Mouse (Mus musculus): ENCODE measurements at regions not wholly inside any gene's neighbourhood (a gene's known extent, or its start where the extent isn't known, plus 50 kb on each side); places are given as distances from the start of the nearest gene placed in this dataset.
A peak's percentile ranks its signal among the peaks of the same experiment; 100 is the strongest.

- Histone ChIP-seq H3K9ac (ENCODE audit: low read depth, low read length) (no peak overlapping the region), H3K36me3 (ENCODE audit: control insufficient read depth, insufficient read depth, low read length) (no peaks in the 10 kb centered on the region), H3K27me3 (ENCODE audit: control insufficient read depth, insufficient read depth, low read length) (no peaks in the 10 kb centered on the region; the same call in 1 of the 2 replicates), H3K9me3 (ENCODE audit: control insufficient read depth, low read length) (no peaks in the 10 kb centered on the region), H3K4me3 (ENCODE audit: low read depth, low read length) (no peak overlapping the region), H3K4me1 (replicated peaks; ENCODE audit: control insufficient read depth, insufficient read depth, low read length) (no peaks in the 10 kb centered on the region), H3K4me2 (replicated peaks; ENCODE audit: low read depth, low read length) (no peak overlapping the region), H3K27ac (ENCODE audit: low read depth, low read length) (no peak overlapping the region)
- ATAC-seq (ENCODE audit: low FRiP score) (no peak), DNase-seq (ENCODE audit: low spot score) (no peak)
These were observed 584.3 kb upstream of the Lcorl start for GRCm38 (mm10) chr5:46441716-46442115.

GRCm38 (mm10) chr5:46431644-46432367, 574.4 kb upstream of the Lcorl start:
- DNase-seq (ENCODE audit: low spot score) (no peak), ATAC-seq (ENCODE audit: low FRiP score) (peak; percentile 49)
- Histone ChIP-seq H3K4me2 (replicated peaks; ENCODE audit: low read depth, low read length) (no peak overlapping the region), H3K9ac (ENCODE audit: low read depth, low read length) (no peak overlapping the region), H3K36me3 (ENCODE audit: control insufficient read depth, insufficient read depth, low read length) (no peaks in the 10 kb centered on the region), H3K4me1 (replicated peaks; ENCODE audit: control insufficient read depth, insufficient read depth, low read length) (no peaks in the 10 kb centered on the region), H3K4me3 (ENCODE audit: low read depth, low read length) (no peak overlapping the region), H3K9me3 (ENCODE audit: control insufficient read depth, low read length) (no peaks in the 10 kb centered on the region), H3K27me3 (ENCODE audit: control insufficient read depth, insufficient read depth, low read length) (no peaks in the 10 kb centered on the region), H3K27ac (ENCODE audit: low read depth, low read length) (no peak overlapping the region)
- WGBS = 48% methylated on average over 3 of the region's 3 CpGs

DNA sequence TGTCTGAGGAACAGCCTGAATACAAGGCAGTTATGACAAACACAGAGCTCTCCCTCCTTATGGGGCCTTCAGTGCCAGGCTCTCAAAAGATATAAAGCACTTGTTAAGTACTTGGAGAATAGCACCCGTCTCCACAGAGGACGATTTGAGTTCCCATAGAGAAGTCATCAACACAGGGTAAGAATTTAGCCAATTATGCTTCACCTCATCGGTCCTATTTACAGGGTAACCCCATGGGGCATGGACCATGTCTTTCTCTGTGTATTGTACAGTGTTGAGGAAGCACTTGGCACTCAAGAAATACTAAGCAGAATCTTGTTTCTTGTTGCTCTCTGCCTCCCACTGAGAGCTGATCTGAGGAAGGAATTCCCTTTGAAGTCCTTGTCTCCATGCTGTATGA, 565.3 kb upstream of the Lcorl start:
- H3K27me3 ChIP-seq (ENCODE audit: control insufficient read depth, insufficient read depth, low read length) = no peaks in the 10 kb centered on the region
- H3K4me3 ChIP-seq (ENCODE audit: low read depth, low read length) = no peak overlapping the region
- WGBS = 46% methylated on average over 3 of the region's 3 CpGs
- DNase-seq (ENCODE audit: low spot score) (no peak), ATAC-seq (ENCODE audit: low FRiP score) (no peak; the same call in 1 of the 2 replicates)
- no peaks in the 10 kb centered on the region for H3K9me3 ChIP-seq (ENCODE audit: control insufficient read depth, low read length)
- no peak overlapping the region for H3K27ac ChIP-seq (ENCODE audit: low read depth, low read length)
- H3K4me2 ChIP-seq (replicated peaks; ENCODE audit: low read depth, low read length) = no peak overlapping the region
- no peaks in the 10 kb centered on the region for H3K4me1 ChIP-seq (replicated peaks; ENCODE audit: control insufficient read depth, insufficient read depth, low read length)
- no peaks in the 10 kb centered on the region for H3K36me3 ChIP-seq (ENCODE audit: control insufficient read depth, insufficient read depth, low read length)
- no peak overlapping the region for H3K9ac ChIP-seq (ENCODE audit: low read depth, low read length)

- Histone ChIP-seq H3K9ac (ENCODE audit: low read depth, low read length) (no peak overlapping the region), H3K4me2 (replicated peaks; ENCODE audit: low read depth, low read length) (no peak overlapping the region), H3K4me3 (ENCODE audit: low read depth, low read length) (no peak overlapping the region), H3K4me1 (replicated peaks; ENCODE audit: control insufficient read depth, insufficient read depth, low read length) (no peaks in the 10 kb centered on the region), H3K27me3 (ENCODE audit: control insufficient read depth, insufficient read depth, low read length) (no peaks in the 10 kb centered on the region), H3K27ac (ENCODE audit: low read depth, low read length) (no peak overlapping the region), H3K9me3 (ENCODE audit: control insufficient read depth, low read length) (no peaks in the 10 kb centered on the region), H3K36me3 (ENCODE audit: control insufficient read depth, insufficient read depth, low read length) (no peaks in the 10 kb centered on the region)
- WGBS = 65% methylated on average over 2 of the region's 2 CpGs
- DNase-seq (ENCODE audit: low spot score) (no peak), ATAC-seq (ENCODE audit: low FRiP score) (0 out of 2 replicates have a peak, but pooled peaks have one; percentile 33)
These were observed 549.6 kb upstream of the Lcorl start for GRCm38 (mm10) chr5:46406969-46407368.

- Histone ChIP-seq H3K4me3 (ENCODE audit: low read depth, low read length) (no peak overlapping the region), H3K9me3 (ENCODE audit: control insufficient read depth, low read length) (no peaks in the 10 kb centered on the region), H3K4me2 (replicated peaks; ENCODE audit: low read depth, low read length) (no peak overlapping the region), H3K36me3 (ENCODE audit: control insufficient read depth, insufficient read depth, low read length) (no peaks in the 10 kb centered on the region), H3K27me3 (ENCODE audit: control insufficient read depth, insufficient read depth, low read length) (no peaks in the 10 kb centered on the region), H3K9ac (ENCODE audit: low read depth, low read length) (no peak overlapping the region), H3K27ac (ENCODE audit: low read depth, low read length) (no peak overlapping the region), H3K4me1 (replicated peaks; ENCODE audit: control insufficient read depth, insufficient read depth, low read length) (no peaks in the 10 kb centered on the region)
- 57% methylated on average over 3 of the region's 3 CpGs for WGBS
- ATAC-seq (ENCODE audit: low FRiP score) (no peak), DNase-seq (ENCODE audit: low spot score) (no peak)
These were observed 549.0 kb upstream of the Lcorl start for GRCm38 (mm10) chr5:46406404-46406803.

GRCm38 (mm10) chr5:46386591-46386990, 529.2 kb upstream of the Lcorl start:
- Histone ChIP-seq H3K9me3 (ENCODE audit: control insufficient read depth, low read length) (no peaks in the 10 kb centered on the region), H3K4me2 (replicated peaks; ENCODE audit: low read depth, low read length) (no peak overlapping the region), H3K9ac (ENCODE audit: low read depth, low read length) (no peak overlapping the region), H3K4me3 (ENCODE audit: low read depth, low read length) (no peak overlapping the region), H3K4me1 (replicated peaks; ENCODE audit: control insufficient read depth, insufficient read depth, low read length) (no peaks in the 10 kb centered on the region), H3K27ac (ENCODE audit: low read depth, low read length) (no peak overlapping the region), H3K27me3 (ENCODE audit: control insufficient read depth, insufficient read depth, low read length) (no peaks in the 10 kb centered on the region), H3K36me3 (ENCODE audit: control insufficient read depth, insufficient read depth, low read length) (no peaks in the 10 kb centered on the region)
- WGBS = 70% methylated on average over 2 of the region's 2 CpGs
- DNase-seq (ENCODE audit: low spot score) (peak; percentile 16), ATAC-seq (ENCODE audit: low FRiP score) (no peak)

- ATAC-seq (ENCODE audit: low FRiP score) = no peak
- 68% methylated on average over 1 of the region's 1 CpGs for WGBS
These were observed 509.9 kb upstream of the Lcorl start for GRCm38 (mm10) chr5:46367328-46367727.

DNA sequence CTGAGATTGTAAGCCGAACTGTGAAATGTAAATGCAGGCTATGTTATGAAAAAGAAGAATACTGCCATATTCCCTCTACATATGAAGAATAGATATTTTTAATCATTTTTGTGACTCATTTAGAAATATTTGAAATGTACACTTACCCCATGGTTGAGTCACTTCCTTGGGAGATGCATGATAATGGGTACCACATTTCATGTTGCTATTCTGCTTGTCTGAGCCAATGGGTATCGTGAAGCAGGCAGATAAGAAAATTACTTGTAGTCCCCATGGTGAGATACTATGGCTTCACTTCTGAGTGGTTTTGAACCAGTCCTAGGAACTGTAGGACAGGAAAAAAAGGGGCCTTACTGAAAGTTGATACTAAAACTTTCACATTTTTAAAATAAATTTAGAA, 506.2 kb upstream of the Lcorl start:
- no peak overlapping the region for H3K4me3 ChIP-seq (ENCODE audit: low read depth, low read length)
- WGBS = 92% methylated on average over 2 of the region's 2 CpGs
- H3K9me3 ChIP-seq (ENCODE audit: control insufficient read depth, low read length) = no peaks in the 10 kb centered on the region
- H3K36me3 ChIP-seq (ENCODE audit: control insufficient read depth, insufficient read depth, low read length) = no peaks in the 10 kb centered on the region
- ATAC-seq (ENCODE audit: low FRiP score) (no peak), DNase-seq (ENCODE audit: low spot score) (no peak)
- H3K27ac ChIP-seq (ENCODE audit: low read depth, low read length) = no peak overlapping the region
- no peaks in the 10 kb centered on the region for H3K27me3 ChIP-seq (ENCODE audit: control insufficient read depth, insufficient read depth, low read length)
- no peak overlapping the region for H3K9ac ChIP-seq (ENCODE audit: low read depth, low read length)
- no peaks in the 10 kb centered on the region for H3K4me1 ChIP-seq (replicated peaks; ENCODE audit: control insufficient read depth, insufficient read depth, low read length)
- H3K4me2 ChIP-seq (replicated peaks; ENCODE audit: low read depth, low read length) = no peak overlapping the region

More at GRCm38 (mm10) chr5:46367328-46367727, 509.9 kb upstream of the Lcorl start:
- Histone ChIP-seq H3K4me3 (ENCODE audit: low read depth, low read length) (no peak overlapping the region), H3K4me1 (replicated peaks; ENCODE audit: control insufficient read depth, insufficient read depth, low read length) (no peaks in the 10 kb centered on the region), H3K4me2 (replicated peaks; ENCODE audit: low read depth, low read length) (no peak overlapping the region), H3K9me3 (ENCODE audit: control insufficient read depth, low read length) (no peaks in the 10 kb centered on the region), H3K36me3 (ENCODE audit: control insufficient read depth, insufficient read depth, low read length) (no peaks in the 10 kb centered on the region), H3K9ac (ENCODE audit: low read depth, low read length) (no peak overlapping the region), H3K27me3 (ENCODE audit: control insufficient read depth, insufficient read depth, low read length) (no peaks in the 10 kb centered on the region), H3K27ac (ENCODE audit: low read depth, low read length) (no peak overlapping the region)
- no peak for DNase-seq (ENCODE audit: low spot score)

DNA sequence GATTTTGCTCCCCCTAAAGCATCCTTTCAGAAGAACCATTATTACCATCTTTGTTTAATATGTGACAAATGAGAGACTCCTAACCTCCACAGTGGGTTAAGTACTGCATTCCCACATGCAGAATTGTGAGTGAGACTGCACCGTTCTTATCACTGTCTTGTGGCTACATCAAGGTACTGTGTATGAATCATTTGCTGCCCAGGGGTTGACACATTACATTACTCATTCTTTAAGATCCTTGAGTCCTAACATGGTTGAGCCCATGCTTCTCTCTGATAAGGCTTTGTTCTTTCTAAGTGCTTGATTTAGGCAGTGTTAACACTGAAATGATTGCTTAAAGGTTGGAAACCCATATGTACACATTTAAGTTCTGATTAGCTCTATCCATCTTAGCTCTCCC, 504.2 kb upstream of the Lcorl start:
- ATAC-seq (ENCODE audit: low FRiP score) = no peak
- no peak overlapping the region for H3K9ac ChIP-seq (ENCODE audit: low read depth, low read length)
- DNase-seq (ENCODE audit: low spot score) = no peak
- no peak overlapping the region for H3K27ac ChIP-seq (ENCODE audit: low read depth, low read length)
- no peaks in the 10 kb centered on the region for H3K9me3 ChIP-seq (ENCODE audit: control insufficient read depth, low read length)
- no peaks in the 10 kb centered on the region for H3K27me3 ChIP-seq (ENCODE audit: control insufficient read depth, insufficient read depth, low read length)
- no peak overlapping the region for H3K4me3 ChIP-seq (ENCODE audit: low read depth, low read length)
- H3K4me2 ChIP-seq (replicated peaks; ENCODE audit: low read depth, low read length) = no peak overlapping the region
- no peaks in the 10 kb centered on the region for H3K36me3 ChIP-seq (ENCODE audit: control insufficient read depth, insufficient read depth, low read length)
- 77% methylated on average over 1 of the region's 1 CpGs for WGBS
- no peaks in the 10 kb centered on the region for H3K4me1 ChIP-seq (replicated peaks; ENCODE audit: control insufficient read depth, insufficient read depth, low read length)

Data from hindbrain, embryonic 11.5 days (tissue).